Mouse (Mus musculus) liver (tissue): Measurements from ENCODE around the gene Scn8a.

Experiments
- DNase-seq: peaks from one replicate; pipeline ENCODE4 v3.0.0-alpha.2; 2020; ENCODE audit warnings: mixed read lengths

Scn8a gene

GRCm38 (mm10) chr15:100961561-100961960 is 91.9 kb downstream of the Scn8a start:
- no peak for DNase-seq

GRCm38 (mm10) chr15:100971443-100971842 is 101.8 kb downstream of the Scn8a start:
- no peak for DNase-seq

GRCm38 (mm10) chr15:100972795-100973194 is 103.1 kb downstream of the Scn8a start:
- DNase-seq: no peak

- DNase-seq: no peak
These were observed 105.0 kb downstream of the Scn8a start for GRCm38 (mm10) chr15:100974679-100975078.

GRCm38 (mm10) chr15:100983427-100984153 is 113.9 kb downstream of the Scn8a start:
- peak; percentile 39 for DNase-seq

- no peak for DNase-seq
These were observed 114.7 kb downstream of the Scn8a start for GRCm38 (mm10) chr15:100984154-100984893.

GRCm38 (mm10) chr15:100986479-100986878 is 116.8 kb downstream of the Scn8a start:
- no peak for DNase-seq

GRCm38 (mm10) chr15:100987031-100987430 is 117.4 kb downstream of the Scn8a start:
- no peak for DNase-seq

GRCm38 (mm10) chr15:100990283-100990682 is 120.6 kb downstream of the Scn8a start:
- DNase-seq: no peak

GRCm38 (mm10) chr15:100997090-100997489 is 127.4 kb downstream of the Scn8a start:
- DNase-seq: peak; percentile 32

GRCm38 (mm10) chr15:101001685-101002084 is 132.0 kb downstream of the Scn8a start:
- no peak for DNase-seq

GRCm38 (mm10) chr15:101002466-101002865 is 132.8 kb downstream of the Scn8a start:
- no peak for DNase-seq

- no peak for DNase-seq
These were observed 134.9 kb downstream of the Scn8a start for GRCm38 (mm10) chr15:101004538-101004937.

GRCm38 (mm10) chr15:101005717-101006116 is 136.1 kb downstream of the Scn8a start:
- DNase-seq: no peak

- peak; percentile 30 for DNase-seq
These were observed 136.8 kb downstream of the Scn8a start for GRCm38 (mm10) chr15:101006251-101007040.

GRCm38 (mm10) chr15:101007236-101007635 is 137.6 kb downstream of the Scn8a start:
- DNase-seq: no peak

- DNase-seq: no peak
These were observed 138.8 kb downstream of the Scn8a start for GRCm38 (mm10) chr15:101008386-101009010.

GRCm38 (mm10) chr15:101011352-101011751 is 141.7 kb downstream of the Scn8a start:
- DNase-seq: no peak

- no peak for DNase-seq
These were observed 159.3 kb downstream of the Scn8a start for GRCm38 (mm10) chr15:101028960-101029359.

GRCm38 (mm10) chr15:101039651-101040050 is 170.0 kb downstream of the Scn8a start:
- no peak for DNase-seq

- DNase-seq: no peak
These were observed 172.3 kb downstream of the Scn8a start for GRCm38 (mm10) chr15:101041966-101042365.

GRCm38 (mm10) chr15:101042613-101043012 is 173.0 kb downstream of the Scn8a start:
- DNase-seq: peak; percentile 57

- no peak for DNase-seq
These were observed 174.9 kb downstream of the Scn8a start for GRCm38 (mm10) chr15:101044531-101044930.
